Mouse (Mus musculus): Measurements from ENCODE around the gene Akt1.

Akt1 gene

GRCm38 (mm10) chr12:112627097-112627881, 47.4 kb downstream of the Akt1 start:
- no peak for DNase-seq (ENCODE audit: low spot score)

- no peak for DNase-seq (ENCODE audit: low spot score)
Measured at GRCm38 (mm10) chr12:112626455-112626854, 48.2 kb downstream of the Akt1 start.

- no peak for DNase-seq (ENCODE audit: low spot score)
Measured at GRCm38 (mm10) chr12:112625700-112626099, 49.0 kb downstream of the Akt1 start.

- no peak for DNase-seq (ENCODE audit: low spot score)
Measured at GRCm38 (mm10) chr12:112623742-112624141, 50.9 kb downstream of the Akt1 start.

- no peak for DNase-seq (ENCODE audit: low spot score)
Measured at GRCm38 (mm10) chr12:112621900-112622299, 52.8 kb downstream of the Akt1 start.

GRCm38 (mm10) chr12:112620354-112621061, 54.2 kb downstream of the Akt1 start:
- DNase-seq (ENCODE audit: low spot score): no peak

GRCm38 (mm10) chr12:112619686-112620353, 54.9 kb downstream of the Akt1 start, which contains the start of gene Adssl1:
Gene Adssl1, plus strand, starts transcription at chr12:112620045.
- DNase-seq (ENCODE audit: low spot score): peak; percentile 36

GRCm38 (mm10) chr12:112618981-112619685, 55.6 kb downstream of the Akt1 start:
- DNase-seq (ENCODE audit: low spot score): no peak

- DNase-seq (ENCODE audit: low spot score): no peak
Measured at GRCm38 (mm10) chr12:112617898-112618380, 56.7 kb downstream of the Akt1 start.

GRCm38 (mm10) chr12:112617184-112617583, 57.5 kb downstream of the Akt1 start:
- DNase-seq (ENCODE audit: low spot score): no peak

GRCm38 (mm10) chr12:112616668-112617067, 58.0 kb downstream of the Akt1 start:
- DNase-seq (ENCODE audit: low spot score): no peak

- no peak for DNase-seq (ENCODE audit: low spot score)
Measured at GRCm38 (mm10) chr12:112609031-112609430, 65.7 kb downstream of the Akt1 start.

GRCm38 (mm10) chr12:112606998-112607397, 67.7 kb downstream of the Akt1 start:
- DNase-seq (ENCODE audit: low spot score): no peak

GRCm38 (mm10) chr12:112605766-112606165, 68.9 kb downstream of the Akt1 start:
- DNase-seq (ENCODE audit: low spot score): peak; percentile 76

GRCm38 (mm10) chr12:112604709-112605649, 69.7 kb downstream of the Akt1 start:
- DNase-seq (ENCODE audit: low spot score): no peak

GRCm38 (mm10) chr12:112604022-112604421, 70.7 kb downstream of the Akt1 start:
- DNase-seq (ENCODE audit: low spot score): no peak
